Mouse (Mus musculus) liver, embryonic 14.5 days (tissue): Measurements from ENCODE around the gene Rplp1.

Source experiments
- CTCF ChIP-seq: IDR thresholded peaks from 2 replicates; pipeline ENCODE4 v1.5.1; 2016; ENCODE audit warnings: antibody characterized with exemption, low read depth, control low read depth
- EP300 ChIP-seq: IDR thresholded peaks from 2 replicates; pipeline ENCODE4 v1.6.1; 2016; ENCODE audit warnings: antibody characterized with exemption, low read depth

GRCm38 (mm10) chr9:61898401-61898800, 15.9 kb downstream of the Rplp1 start:
- TF ChIP-seq CTCF (peak; percentile 88), EP300 (no peak)
